Mouse (Mus musculus): ENCODE results near the gene Dusp18.
"Not testable (repeated sequence)": the region's sequence is repeated elsewhere in the genome, so short reads cannot be mapped to it uniquely, and the experiment has no call there.

The Dusp18 gene

GRCm38 (mm10) chr11:3893970-3894369, 1.1 kb upstream of the Dusp18 start:
- no peak for DNase-seq (ENCODE audit: low spot score in 2 of 2)

GRCm38 (mm10) chr11:3895458-3895857, 418 bp downstream of the Dusp18 start:
- peak in 1 of 2 experiments; percentile 33 for DNase-seq (ENCODE audit: low spot score in 2 of 2)

- DNase-seq (ENCODE audit: low spot score in 2 of 2), result no peak
Observed at GRCm38 (mm10) chr11:3895933-3896332, 893 bp downstream of the Dusp18 start.

- no peak for DNase-seq (ENCODE audit: low spot score in 2 of 2)
Observed at GRCm38 (mm10) chr11:3900296-3900695, 5.3 kb downstream of the Dusp18 start.

GRCm38 (mm10) chr11:3902516-3902915, 7.5 kb downstream of the Dusp18 start:
- no peak for DNase-seq (ENCODE audit: low spot score in 2 of 2)

GRCm38 (mm10) chr11:3903046-3903445, 8.0 kb downstream of the Dusp18 start:
- peak in 1 of 2 experiments; percentile 76 for DNase-seq (ENCODE audit: low spot score in 2 of 2)

- no peak for DNase-seq (ENCODE audit: low spot score in 2 of 2)
Observed at GRCm38 (mm10) chr11:3904673-3905072, 9.6 kb downstream of the Dusp18 start.

GRCm38 (mm10) chr11:3905446-3905845, 10.4 kb downstream of the Dusp18 start:
- no peak for DNase-seq (ENCODE audit: low spot score in 2 of 2)

GRCm38 (mm10) chr11:3909236-3909635, 14.2 kb downstream of the Dusp18 start:
- DNase-seq (ENCODE audit: low spot score in 2 of 2), result no peak

- DNase-seq (ENCODE audit: low spot score in 2 of 2), result no peak
Observed at GRCm38 (mm10) chr11:3910513-3911310, 15.7 kb downstream of the Dusp18 start.

GRCm38 (mm10) chr11:3911440-3911839, 16.4 kb downstream of the Dusp18 start:
- not testable (repeated sequence) for DNase-seq (ENCODE audit: low spot score in 2 of 2)

- no peak for DNase-seq (ENCODE audit: low spot score in 2 of 2)
Observed at GRCm38 (mm10) chr11:3912100-3912874, 17.2 kb downstream of the Dusp18 start.

GRCm38 (mm10) chr11:3912875-3913271, 17.8 kb downstream of the Dusp18 start:
- DNase-seq (ENCODE audit: low spot score in 2 of 2), result peak in 1 of 2 experiments; percentile 16

GRCm38 (mm10) chr11:3913316-3914108, 18.5 kb downstream of the Dusp18 start:
- DNase-seq (ENCODE audit: low spot score in 2 of 2), result peak; percentile 90 to 95

GRCm38 (mm10) chr11:3914109-3914840, 19.2 kb downstream of the Dusp18 start, which contains the start of gene Slc35e4:
Slc35e4 (minus strand) TSS chr11:3914664.
- DNase-seq (ENCODE audit: low spot score in 2 of 2), result peak; percentile 70 to 83

GRCm38 (mm10) chr11:3918738-3919137, 23.7 kb downstream of the Dusp18 start:
- no peak for DNase-seq (ENCODE audit: low spot score in 2 of 2)

GRCm38 (mm10) chr11:3920476-3920875, 25.4 kb downstream of the Dusp18 start:
- DNase-seq (ENCODE audit: low spot score in 2 of 2), result no peak

- peak; percentile 41 to 54 for DNase-seq (ENCODE audit: low spot score in 2 of 2)
Observed at GRCm38 (mm10) chr11:3921281-3921850, 26.3 kb downstream of the Dusp18 start.

GRCm38 (mm10) chr11:3922115-3922514, 27.1 kb downstream of the Dusp18 start:
- DNase-seq (ENCODE audit: low spot score in 2 of 2), result no peak

- no peak for DNase-seq (ENCODE audit: low spot score in 2 of 2)
Observed at GRCm38 (mm10) chr11:3922731-3923130, 27.7 kb downstream of the Dusp18 start.

GRCm38 (mm10) chr11:3925916-3926315, 30.9 kb downstream of the Dusp18 start:
- DNase-seq (ENCODE audit: low spot score in 2 of 2), result no peak
